Mouse (Mus musculus) neural tube, embryonic 10.5 days (tissue): ENCODE measurements at regions not wholly inside any gene's neighbourhood (a gene's known extent, or its start where the extent isn't known, plus 50 kb on each side); places are given as distances from the start of the nearest gene placed in this dataset.
A peak's percentile ranks its signal among the peaks of the same experiment; 100 is the strongest.

Experiments used
- DNase-seq: peaks from one replicate; pipeline ENCODE4 v3.0.0-alpha.2; 2017; ENCODE audit warnings: low spot score; ENCODE audit errors: extremely low spot score

GRCm38 (mm10) chr5:91828481-91828880 is 134.4 kb downstream of the Rchy1 start:
- DNase-seq: no peak

GRCm38 (mm10) chr5:91826636-91827035 is 136.2 kb downstream of the Rchy1 start:
- no peak for DNase-seq

- no peak for DNase-seq
Measured at GRCm38 (mm10) chr5:91822844-91823576, 139.9 kb downstream of the Rchy1 start.

DNA sequence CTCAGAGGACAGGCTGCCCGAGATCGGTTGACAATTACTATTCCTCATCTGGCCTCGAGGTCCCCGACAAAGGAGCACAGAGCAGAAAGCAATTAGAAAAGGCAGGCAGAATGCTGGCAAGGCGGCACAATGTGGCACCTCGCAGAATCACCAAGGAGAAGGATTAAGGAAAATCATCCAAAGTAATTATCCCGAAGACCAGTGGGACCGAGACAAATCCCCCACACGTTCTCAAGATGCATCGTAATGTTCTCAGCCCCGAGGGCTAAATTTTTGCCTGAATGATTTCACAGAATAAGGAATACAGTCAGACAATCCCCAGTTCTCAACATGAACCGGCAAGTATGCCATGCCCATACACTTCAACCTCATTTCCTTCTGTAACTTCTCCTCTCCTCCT is 144.1 kb downstream of the Rchy1 start:
- DNase-seq: no peak

GRCm38 (mm10) chr5:91818195-91818594 is 144.7 kb downstream of the Rchy1 start:
- DNase-seq: no peak

GRCm38 (mm10) chr5:91816376-91816950 is 146.4 kb downstream of the Rchy1 start:
- no peak for DNase-seq

DNA sequence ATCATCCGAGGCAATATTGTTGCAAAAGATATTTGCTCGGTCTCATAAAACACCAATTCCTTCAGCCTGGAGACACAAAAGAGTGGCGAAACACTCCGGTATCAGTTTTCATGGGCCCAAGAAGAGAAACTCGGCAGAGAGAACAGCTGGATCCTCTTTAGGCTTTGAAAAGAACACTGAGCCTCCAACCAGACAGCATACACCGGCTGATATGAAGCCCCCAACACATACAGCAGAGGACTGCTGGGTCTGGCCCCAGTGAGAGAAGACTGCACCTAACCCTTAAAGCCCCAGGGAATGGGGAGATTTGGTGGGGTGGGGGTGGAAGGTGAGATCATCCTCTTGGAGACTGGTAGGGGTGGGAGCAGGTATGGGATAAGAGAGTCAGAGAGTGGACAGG is 147.9 kb downstream of the Rchy1 start:
- DNase-seq: no peak

GRCm38 (mm10) chr5:91814417-91814762 is 148.5 kb downstream of the Rchy1 start:
- no peak for DNase-seq

GRCm38 (mm10) chr5:91813547-91814416 is 149.1 kb downstream of the Rchy1 start:
- DNase-seq: no peak

DNA sequence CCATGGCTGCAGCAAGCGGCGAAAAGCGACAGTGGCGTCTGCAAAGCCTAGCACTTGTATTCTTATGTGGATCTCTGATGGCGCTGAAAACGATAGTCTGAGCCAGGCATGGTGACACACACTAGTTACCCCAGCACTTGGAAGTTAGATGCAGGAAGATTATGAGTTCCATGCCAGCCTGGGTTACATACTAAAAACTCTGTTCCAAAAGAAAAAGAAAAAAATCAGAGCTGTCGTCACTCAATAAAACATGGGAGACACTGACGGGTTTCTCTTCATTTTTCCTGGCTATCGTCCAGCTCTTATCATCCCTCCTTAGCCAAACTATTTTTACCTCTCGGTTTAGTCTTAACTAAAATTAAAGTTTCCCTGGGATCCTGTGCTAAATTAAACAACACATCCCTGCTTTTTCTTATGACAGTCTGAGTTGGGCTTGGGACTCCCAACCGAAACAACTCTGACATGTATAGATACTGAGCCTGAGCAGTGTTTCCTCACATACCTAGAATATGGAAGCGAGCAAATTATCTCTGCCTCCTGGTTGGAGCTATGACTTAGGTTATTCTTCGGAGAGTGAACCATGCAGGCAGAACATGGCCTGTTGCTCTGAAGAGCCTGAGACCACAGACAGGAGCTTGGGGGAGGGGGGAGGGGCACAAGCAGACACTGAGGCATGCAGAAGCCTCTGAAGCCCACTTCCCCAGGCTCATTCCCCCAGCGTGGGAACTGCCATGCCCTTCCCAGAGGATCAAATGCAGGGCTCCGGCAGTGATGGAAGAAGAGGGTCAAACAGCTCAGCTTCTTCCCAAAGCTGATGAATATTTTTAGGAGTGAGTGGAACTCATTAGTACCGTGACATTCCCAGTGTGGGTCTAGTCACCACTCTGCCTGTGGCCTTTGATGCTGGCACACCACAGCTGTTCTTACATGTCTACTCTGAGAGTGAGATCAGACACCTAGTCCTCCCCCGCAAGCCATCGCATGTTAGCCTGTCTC is 155.5 kb downstream of the Rchy1 start:
- peak; percentile 26 for DNase-seq

GRCm38 (mm10) chr5:91801297-91801980 is 161.4 kb downstream of the Rchy1 start:
- no peak for DNase-seq

DNA sequence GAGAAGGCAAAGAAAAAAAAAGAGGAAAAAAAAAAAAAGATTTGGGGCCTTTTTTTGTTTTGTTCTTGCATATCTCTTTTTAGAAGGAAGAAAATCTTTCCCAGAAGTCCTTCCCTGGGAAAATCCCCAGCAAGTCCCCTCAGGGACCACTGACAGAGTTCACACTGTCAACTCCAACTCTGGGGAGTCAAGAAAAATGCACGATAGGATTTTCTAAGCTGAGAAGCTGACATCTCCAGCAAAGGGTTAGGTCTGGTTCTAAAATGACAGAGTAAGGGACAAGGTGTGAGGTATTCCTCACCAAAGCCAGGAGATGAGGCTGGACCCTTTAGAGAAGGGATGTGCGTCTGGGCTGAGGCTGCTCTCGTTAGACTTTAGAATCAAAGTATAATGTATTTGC is 165.5 kb downstream of the Rchy1 start:
- DNase-seq: no peak

GRCm38 (mm10) chr5:91792732-91793131 is 170.1 kb downstream of the Rchy1 start:
- no peak for DNase-seq

DNA sequence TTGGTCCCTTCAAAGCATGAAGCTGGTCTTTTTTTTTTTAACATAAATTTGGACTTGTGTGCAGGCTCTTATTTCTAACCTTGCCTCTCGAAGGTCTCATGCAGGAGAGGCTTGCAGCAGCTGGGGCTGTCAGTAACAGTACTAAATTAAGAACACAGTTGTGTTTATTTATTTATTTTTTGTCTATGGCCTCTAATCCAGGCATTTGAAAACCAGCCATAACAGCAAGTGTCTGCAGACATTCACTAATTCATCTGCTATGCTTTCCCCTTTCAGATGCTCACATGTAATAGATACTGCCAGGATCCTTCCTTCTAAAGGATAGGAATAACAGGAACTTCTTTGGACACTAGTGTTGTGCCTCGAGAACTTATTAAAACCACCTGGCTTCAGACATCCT is 172.5 kb downstream of the Rchy1 start:
- DNase-seq: no peak

DNA sequence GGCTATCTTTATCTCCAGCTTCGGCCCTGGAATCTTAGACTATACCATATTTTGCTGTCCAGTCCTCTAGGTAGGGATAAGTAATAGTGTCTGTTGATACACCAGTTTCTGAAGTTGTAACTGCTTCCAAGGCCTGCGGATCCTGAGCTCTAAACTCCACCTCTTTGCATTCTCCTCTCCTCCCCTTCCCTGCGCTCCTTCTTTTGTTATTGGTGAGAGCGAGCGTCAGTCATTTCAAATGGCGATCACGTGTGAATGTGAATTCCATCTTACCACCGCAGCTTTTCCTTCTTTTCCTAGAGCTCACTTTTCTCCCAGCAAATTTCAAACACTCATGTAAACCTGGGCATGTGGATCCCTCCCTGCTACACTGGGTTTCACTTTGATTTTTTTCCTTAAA is 178.9 kb downstream of the Rchy1 start:
- DNase-seq: no peak

DNA sequence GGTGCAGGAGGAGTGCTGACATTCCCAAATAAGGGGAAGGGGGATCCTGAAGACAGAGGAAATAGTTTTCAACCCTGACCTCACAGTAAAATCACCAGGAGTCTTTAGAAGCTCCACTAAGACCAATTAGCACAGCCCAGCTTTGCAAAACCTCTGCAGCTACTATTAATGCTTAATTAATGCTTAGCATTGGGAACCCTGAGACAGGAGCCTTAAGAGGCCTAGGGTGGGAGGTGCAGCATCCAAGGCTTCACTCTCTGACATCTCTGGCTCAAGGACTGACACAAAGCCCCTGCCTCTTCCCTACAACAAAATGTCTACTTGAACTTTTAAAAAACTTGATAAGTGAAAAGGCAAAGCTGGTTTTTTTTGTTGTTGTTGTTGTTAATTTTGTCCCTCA is 185.9 kb downstream of the Rchy1 start:
- no peak for DNase-seq

- DNase-seq: no peak
Measured at GRCm38 (mm10) chr5:91774065-91774464, 188.8 kb downstream of the Rchy1 start.

DNA sequence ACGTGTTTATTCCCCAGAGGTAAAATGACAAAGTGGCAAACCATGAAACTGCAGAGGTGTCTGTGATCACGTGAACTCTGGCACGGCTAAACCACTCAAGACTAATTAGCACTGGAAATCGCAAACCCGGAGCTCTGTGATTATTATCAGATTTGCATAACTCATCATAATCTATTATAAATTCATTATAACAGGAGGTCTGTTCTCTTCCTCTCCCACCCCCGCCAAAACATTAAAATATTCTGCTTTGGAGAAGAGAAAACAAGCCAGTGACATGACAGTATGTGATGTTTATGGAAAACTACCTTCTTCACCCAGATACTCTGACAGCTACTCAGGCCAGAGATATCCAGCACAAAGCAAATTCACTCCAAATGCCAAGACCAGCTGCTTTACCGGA is 195.0 kb downstream of the Rchy1 start:
- no peak for DNase-seq

DNA sequence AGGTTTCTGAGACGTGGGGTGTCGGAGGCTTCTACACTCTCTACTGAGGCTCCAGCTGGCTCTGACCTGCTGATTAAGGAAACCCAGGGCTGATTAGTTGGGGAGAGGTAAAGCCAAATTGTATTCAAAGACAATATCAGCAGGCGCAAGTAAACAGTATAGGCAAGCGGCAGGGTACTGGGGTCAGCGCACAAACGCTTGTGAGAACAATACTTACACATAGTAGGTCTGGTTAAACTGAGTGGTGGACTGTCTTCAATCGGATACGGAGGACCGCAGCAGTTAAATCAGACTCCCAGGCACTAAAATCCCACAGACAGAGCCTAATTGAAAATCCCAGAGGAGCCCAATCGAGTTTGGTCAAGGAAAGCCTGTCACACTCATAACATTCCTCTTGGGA is 195.8 kb downstream of the Rchy1 start:
- DNase-seq: no peak

- no peak for DNase-seq
Measured at GRCm38 (mm10) chr5:91764621-91765020, 198.2 kb downstream of the Rchy1 start.

DNA sequence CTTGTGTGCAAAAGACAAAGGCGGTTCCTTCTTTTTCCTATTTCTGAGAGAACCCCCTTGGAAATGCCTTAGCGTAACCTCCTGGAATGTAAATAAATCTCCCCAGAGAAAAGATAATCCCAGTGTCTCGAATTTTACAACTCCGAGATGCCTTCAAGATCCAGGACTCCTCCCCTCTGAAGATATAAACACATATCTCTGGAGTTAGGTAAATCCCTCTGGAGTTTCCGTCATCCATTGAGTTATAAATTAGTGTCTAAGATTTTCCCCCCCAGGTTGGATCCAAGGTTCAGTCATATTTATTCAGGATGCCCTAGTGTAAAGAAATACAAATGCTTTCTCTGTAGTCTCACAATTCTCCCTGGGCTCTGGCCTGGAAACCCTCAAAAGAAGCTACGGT is 200.3 kb downstream of the Rchy1 start:
- no peak for DNase-seq
